Mouse (Mus musculus) right cerebral cortex, postnatal 36 days (tissue): ENCODE results near the gene Chp1.
"Not testable (repeated sequence)": the region's sequence is repeated elsewhere in the genome, so short reads cannot be mapped to it uniquely, and the experiment has no call there.

Source experiments
- DNase-seq, 2 experiments: peaks; one replicate each; pipeline ENCODE4 v3.0.0; 2022; ENCODE audit warnings: low spot score in 2 of 2, mixed read lengths in 1 of 2

Chp1 gene

GRCm38 (mm10) chr2:119565284-119565683 is 17.8 kb downstream of the Chp1 start:
- no peak for DNase-seq

DNA sequence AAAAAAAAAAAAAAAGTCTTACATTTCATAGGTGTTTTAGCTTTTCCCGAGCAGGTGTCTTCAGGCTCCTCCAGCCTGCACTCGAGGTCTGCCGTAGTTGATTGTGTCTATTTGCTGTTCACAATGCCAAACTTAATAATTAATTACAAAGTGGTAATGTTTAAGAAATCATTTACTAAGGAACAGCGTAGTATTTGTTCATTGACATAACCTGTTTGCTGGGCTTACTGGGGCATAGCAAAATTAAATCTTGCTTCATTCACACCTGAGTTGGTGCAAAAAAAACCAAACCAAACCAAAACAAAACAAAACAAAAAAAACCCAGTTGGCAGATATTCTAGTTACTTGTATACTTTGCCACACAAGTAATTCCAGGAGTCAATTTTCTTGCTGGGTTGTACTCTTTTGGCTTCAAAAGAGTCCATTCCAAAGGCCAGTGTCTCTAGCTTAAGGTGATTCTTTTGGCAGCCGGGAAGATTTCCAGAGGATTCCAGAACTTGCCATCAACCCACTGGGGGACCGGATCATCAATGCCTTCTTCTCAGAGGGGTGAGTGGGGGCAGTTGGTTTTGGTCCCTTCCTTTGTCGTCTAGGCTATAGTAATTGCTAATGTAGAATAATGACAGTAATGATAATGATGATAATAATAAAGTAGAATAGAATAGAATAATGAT is 18.8 kb downstream of the Chp1 start:
- no peak for DNase-seq

DNA sequence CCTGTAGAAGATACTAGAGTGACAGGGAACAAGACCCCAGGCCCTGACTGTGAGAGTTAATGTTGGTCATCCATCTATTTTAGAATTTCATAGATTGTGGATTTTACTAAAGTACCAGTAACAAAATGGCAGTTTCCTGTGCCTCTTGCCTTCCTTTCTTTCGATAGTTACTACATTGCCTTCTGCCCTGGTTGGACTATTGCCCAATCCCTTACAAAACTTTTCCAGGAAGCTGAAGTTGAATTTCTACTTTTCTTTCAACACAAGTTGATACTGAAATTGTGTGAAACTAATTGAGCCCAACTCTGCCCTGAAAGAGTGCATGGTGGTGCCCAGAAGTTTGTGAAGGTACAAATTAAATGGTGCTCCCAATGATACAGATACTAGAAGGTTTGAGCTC is 25.0 kb downstream of the Chp1 start:
- no peak for DNase-seq

- DNase-seq, result no peak
Measured at GRCm38 (mm10) chr2:119581571-119581970, 34.1 kb downstream of the Chp1 start.

DNA sequence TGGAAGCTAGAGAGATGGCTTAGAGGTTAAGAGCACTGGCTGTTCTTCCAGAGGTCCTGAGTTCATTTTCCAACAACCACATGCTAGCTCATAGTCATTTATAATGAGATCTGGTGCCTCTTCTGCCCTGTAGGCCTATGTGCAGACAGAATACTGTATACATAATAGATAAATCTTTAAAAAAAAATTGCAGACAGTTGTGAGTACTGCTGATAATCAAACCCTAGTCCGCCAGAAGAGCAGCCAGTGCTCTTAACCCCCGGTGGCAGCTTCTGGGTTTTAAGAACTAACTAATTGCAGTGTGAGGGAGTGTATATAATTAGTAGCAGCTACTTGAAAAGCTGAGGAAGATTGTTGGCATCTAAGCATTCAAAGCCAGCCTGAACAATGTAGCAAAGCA is 35.9 kb downstream of the Chp1 start:
- no peak for DNase-seq

DNA sequence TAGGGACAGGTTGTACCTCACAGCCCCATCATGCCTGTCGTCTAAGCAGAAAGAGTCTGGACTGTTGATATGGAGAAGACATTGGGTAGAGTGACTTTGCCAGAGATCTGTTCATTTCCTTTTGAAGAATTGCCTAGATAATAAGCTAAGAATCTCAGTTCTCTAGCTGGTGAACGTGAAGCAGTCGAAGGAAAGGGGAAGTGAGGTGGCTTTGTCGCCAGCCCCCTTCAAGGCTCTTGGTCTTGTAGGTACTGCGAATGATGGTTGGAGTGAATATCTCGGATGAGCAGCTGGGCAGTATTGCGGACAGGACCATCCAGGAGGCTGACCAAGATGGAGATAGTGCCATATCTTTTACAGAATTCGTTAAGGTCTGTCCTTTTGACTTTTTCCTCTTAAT is 36.8 kb downstream of the Chp1 start:
- DNase-seq, result no peak

DNA sequence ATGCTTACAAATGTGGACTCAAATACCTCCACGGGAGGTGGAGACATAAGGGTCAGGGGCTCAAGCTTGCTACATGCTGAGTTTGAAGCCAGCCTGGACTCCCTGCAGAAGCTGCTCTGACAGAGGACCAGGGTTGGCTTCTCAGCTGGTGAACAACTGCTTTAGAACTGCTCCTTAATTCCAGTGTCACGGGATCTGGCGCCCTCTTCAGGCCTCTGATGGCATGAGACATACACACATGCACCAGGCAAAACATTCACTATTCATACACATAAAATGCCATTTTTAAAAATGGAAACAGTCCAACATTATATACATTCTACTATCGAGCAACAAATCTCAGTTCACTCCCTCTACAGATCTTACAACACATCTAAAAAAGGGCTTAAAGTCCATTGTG is 39.9 kb downstream of the Chp1 start:
- DNase-seq, result no peak

DNA sequence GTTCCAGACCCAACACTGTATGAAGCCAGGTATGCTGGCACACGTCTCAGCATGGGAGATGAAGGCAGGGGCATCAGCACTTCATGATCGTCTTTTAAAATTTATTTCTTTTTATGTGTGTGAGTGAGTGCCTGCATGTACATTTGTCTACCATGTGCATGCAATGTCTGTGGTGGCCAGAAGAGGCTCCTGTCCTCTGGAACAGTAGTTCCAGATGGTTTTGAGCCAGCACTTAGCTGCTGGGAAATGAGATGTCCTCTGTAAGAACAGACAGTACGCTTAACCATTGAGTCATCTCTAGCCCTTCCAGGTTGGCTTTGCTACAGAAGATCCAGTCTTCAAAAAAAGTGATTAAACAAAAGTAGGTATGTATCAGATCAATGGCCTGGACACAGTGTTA is 43.8 kb downstream of the Chp1 start:
- no peak for DNase-seq

GRCm38 (mm10) chr2:119593765-119594112 is 46.2 kb downstream of the Chp1 start:
- DNase-seq, result no peak

DNA sequence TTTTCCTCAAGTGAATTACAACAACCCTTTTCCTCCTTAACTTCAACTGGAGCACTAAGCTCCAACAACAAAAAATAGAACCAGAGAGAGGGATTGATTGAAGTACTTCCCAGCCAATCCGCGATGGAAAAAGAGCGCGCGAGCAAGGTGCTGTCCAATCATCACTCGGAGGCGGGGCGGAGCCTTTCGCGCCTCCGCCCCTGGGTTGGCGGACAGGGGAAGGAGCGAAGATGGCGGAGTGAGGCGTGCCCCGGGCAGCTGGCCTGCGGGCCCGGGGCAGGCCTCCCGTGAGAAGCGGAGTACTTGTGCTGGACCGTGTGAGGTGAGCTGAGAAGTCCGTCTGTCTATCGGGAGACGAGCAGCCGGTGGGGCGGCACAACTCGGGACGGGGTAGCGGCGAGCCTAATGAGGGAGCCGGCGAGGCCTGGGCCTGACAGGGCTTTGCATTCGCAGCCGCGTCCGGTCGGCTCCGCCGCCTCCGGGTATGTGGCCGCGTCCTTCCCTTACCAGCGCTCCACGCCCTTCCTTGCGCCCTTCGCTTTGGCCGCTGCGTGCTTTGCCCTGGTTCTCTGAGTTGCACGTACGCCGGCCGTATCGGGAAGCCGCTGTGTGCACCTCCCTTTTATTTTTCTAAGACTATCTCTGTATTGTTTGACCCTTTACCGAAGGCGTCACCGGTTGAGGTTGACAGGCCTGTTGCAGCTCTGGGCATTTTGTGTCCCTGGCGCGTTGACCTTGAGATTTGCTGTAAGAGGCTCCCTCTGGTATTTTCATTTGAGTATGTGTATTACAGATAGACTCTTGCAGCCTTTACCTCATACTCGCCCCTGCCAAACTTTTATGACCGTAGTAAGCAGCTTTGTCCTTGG is 46.9 kb downstream of the Chp1 start:
- DNase-seq, result peak; percentile 94 to 96

GRCm38 (mm10) chr2:119595308-119595707 is 47.8 kb downstream of the Chp1 start:
- no peak for DNase-seq

DNA sequence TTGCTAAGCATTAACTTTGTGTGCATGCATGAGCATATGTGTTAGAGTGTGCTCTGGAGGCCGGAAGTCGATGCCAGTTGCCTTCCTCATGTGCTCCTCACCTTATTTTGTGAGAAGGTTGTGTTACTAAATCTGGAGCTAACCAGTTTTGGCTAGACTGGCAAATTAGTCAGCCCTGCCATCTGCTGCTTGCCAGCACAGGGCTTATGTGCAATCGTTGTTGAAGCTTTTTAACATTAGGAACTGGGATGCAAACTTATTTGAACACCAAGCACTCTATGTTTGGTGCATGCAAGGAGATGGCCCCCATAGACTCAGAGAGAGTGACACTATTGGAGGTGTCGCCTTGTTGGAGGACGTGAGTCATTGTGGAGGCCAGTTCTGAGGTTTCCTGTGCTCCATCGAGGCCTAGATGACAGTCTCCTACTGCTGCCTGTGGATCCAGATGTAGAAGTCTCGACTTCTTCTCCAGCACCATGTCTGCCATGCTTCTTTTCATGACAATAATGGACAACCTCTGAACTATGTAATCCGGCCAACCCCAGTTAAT is 49.4 kb downstream of the Chp1 start:
- DNase-seq, result peak; percentile 24 to 38

- peak in 1 of 2 experiments; percentile 26 for DNase-seq
Measured at GRCm38 (mm10) chr2:119601027-119601426, 53.5 kb downstream of the Chp1 start.

GRCm38 (mm10) chr2:119601575-119601974 is 54.1 kb downstream of the Chp1 start:
- DNase-seq, result not testable (repeated sequence)

DNA sequence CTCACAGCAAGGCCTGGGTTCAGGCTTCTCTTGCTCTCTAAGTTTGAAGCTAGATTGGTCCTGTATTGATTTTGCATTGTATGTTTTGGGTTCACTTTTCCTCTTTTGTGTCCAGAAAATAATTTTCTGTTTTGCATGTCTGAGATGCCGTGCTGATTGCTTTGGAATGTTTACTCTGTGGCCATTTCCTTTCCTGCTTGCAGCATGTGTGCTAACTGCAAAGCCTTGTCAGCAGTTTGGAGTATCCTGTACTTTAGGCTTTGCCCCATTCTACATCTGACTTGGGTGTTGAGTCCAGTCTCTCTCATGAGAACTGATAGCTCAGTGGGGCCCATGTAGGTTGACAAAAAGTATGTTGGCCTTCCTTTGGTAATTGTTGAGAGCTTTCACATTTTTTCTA is 55.0 kb downstream of the Chp1 start:
- no peak for DNase-seq

GRCm38 (mm10) chr2:119603909-119604308 is 56.4 kb downstream of the Chp1 start:
- no peak for DNase-seq

DNA sequence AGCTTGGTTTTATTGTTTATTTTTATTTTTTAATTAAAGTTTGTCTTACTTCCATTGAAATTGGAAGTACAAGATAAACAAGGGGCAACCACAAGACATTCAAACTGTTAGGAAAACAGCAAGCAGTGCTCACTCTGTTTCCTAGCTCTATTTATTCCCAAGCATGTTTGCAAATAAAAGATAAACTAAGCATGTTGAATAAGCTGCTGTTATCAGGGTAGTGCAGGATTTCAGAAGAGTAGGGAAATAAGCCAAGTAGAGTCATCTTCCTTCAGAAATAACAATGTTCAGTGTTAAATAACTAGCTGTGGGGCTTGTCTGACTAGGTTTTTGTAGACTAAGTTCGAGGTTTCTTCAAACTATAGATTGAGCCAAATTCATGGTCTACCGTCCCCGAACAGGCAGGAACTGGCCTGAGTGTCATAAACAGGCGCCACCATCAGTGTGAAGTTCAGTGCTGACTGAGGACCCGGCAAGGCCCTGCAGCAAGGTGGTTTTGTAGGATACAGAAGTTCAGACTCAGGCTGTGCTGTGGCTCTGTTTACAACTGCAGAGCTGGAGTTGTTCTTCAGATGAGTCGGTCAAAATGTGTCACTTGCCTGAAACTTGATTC is 58.0 kb downstream of the Chp1 start:
- no peak for DNase-seq

DNA sequence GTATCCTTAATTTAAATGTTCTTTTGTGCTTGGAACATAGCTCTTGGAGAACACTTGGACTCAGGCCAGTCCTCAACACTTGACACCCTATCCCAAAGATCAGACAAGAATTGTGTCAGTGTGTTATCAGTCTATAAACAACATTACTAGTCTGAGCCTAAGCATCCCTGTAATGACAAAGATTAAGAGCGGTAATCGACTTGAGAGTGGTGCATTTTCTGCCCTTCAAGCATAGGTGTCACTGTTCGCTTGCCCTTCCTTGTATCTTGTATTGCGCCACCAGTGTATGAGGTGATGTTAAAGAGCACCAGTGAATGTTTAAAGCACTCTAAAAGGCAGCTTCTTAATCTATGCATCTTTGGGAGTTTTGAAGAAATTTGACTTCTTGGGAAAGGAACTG is 59.5 kb downstream of the Chp1 start:
- no peak for DNase-seq

GRCm38 (mm10) chr2:119617841-119618198 is 70.3 kb downstream of the Chp1 start:
- no peak for DNase-seq

DNA sequence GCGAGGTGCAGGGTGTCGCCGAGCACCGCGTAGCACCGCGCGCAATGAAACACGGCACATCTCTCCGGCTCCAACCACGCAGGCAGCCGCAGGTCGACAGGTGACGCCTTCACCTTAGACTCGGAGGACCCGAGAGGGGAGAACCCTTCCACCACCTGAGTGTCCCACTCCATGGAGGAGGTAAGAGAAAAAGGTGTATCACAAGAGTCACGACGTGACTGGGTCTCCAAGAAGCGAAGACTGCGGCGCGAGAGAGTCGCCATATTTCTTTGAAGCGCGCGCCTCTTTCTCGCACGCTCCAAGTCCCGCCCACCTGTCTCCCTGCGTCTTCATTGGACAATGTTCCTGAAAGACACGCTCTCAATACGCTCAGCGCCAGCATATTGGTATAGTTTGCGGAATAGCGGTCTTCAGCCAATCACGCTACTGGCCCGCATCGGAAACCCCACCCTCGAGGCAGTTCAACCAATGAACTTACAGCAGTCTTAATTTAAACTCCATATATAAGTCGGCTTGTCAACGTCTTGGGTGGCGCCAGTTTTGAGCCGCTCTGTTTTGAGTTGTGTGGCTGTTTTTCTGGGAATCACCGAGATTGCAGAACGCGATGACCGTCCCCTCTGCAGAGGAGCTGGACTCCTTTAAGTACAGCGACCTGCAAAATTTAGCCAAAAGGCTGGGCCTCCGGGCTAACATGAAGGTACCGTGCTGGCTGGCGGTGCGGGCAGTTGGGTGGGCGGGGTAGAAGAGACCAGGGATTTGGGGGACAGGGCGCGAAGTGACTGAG is 70.9 kb downstream of the Chp1 start, which contains the start of the genes Nusap1 and Oip5:
Nusap1 (plus strand) TSS at position 100 of the 784 bp plus-strand sequence.
Oip5 (minus strand) TSS at position 271 of the 784 bp plus-strand sequence.
- peak; percentile 93 to 97 for DNase-seq

DNA sequence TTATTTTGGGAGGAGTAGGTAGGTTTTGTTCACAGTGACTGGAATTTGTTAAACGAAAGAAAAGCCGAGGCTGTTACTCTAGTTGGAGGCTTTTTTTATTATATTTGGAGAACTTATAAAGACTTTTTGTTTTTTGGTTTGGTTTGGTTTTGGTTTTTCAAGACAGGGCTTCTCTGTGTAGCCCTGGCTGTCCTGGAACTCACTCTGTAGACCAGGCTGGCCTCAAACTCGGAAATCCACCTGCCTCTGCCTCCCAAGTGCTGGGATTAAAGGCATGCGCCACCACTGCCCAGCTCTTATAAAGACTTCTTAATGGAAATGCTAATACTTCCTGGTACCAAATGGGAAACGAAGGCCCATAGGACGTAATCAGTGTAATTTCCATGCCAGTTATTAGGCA is 71.5 kb downstream of the Chp1 start:
- DNase-seq, result not testable (repeated sequence)

- no peak for DNase-seq
Measured at GRCm38 (mm10) chr2:119621302-119621701, 73.8 kb downstream of the Chp1 start.
